Mouse (Mus musculus) B cell, adult (primary cell): ENCODE data around the gene Adcy1. TPM values are rescaled to one million over a fixed set of nuclear protein-coding genes. Genes with fewer than 3 reads are reported as not detected.

Experiments used
- total RNA-seq: library from RNA; stranded (reverse); gene quantifications from 4 replicates; pipeline ENCODE4 v1.2.4, GENCODE M21; 2023; ENCODE audit not compliant: inconsistent age

Gene Adcy1
- not detected in 4 replicates for total RNA-seq

GRCm38 (mm10) chr11:7063001-7063584, at the start of gene Adcy1:
Gene Adcy1 (plus strand): TSS chr11:7063489.

DNA sequence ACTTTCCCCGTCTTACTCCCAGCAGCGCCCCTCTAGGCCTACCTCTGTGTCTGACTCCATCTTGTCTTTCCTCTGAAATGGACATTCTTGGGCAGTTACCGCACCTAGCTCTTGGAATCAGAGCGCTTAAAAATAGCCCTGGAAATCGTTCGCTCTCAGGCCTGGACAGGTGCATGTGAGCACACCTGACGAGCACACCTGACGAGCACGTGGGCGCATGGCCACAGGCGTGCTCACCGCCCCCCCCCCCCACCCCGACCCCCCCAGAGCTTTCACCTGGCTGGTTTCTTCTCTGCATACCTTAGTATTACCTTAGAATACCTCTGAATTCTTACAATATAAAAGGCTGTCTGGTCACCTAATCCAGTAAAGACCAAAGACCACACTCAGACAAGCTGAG, 125.2 kb downstream of the Adcy1 start, which contains the start of gene Gm11985:
TSS of gene Gm11985 (minus strand) at position 101 of the 400 bp plus-strand sequence.

DNA sequence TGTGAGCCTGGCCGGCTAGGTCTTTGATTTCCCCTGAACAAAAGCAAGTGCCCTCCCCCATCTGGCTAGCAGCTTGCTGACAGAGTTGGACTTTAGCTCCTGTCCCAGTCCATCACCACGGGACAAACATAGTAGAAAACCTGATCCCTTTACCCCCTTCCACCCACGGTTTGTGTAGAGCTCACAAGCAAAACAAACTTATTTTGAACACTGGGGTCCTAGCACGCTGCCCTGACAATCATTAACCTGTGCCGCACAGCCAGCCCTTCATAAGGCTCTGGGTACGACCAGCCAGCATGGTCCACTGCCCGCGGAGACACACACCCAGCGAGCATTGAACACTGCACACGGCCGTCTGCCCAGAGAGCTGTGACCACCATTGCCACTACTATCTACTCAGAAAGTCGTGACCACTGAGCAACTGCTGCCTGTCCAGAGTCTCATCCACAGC, 134.2 kb downstream of the Adcy1 start, which contains the start of gene Igfbp1:
TSS of gene Igfbp1 (plus strand) at position 292 of the 451 bp plus-strand sequence.

GRCm38 (mm10) chr11:7213501-7214341, 150.4 kb downstream of the Adcy1 start, which contains the start of gene Igfbp3:
Gene Igfbp3 (minus strand): TSS chr11:7213923.

Other genes starting within 250 kb of the Adcy1 start
- not detected in 4 replicates for gene Gm11983, start 225.8 kb upstream of the Adcy1 start, total RNA-seq
- gene Gm11985, start 125.1 kb downstream of the Adcy1 start, total RNA-seq, result not detected in 4 replicates
- not detected in 4 replicates for gene Igfbp1, start 134.3 kb downstream of the Adcy1 start, total RNA-seq
- gene Igfbp3, start 150.4 kb downstream of the Adcy1 start, total RNA-seq, result 0.19 to 0.30 TPM in 2 of 4 replicates, not detected in the others